Mouse (Mus musculus): ENCODE measurements around the gene Zfp512. TPM values are rescaled to one million over a fixed set of nuclear protein-coding genes. Genes with fewer than 3 reads are reported as not detected.

Zfp512 gene
- 14.6 TPM for polyA plus RNA-seq (2014; fragmentation: Illumina TruSeq; extraction: RNeasy Lipid Tissue Mini Kit (QIAGEN cat#74804); ENCODE audit: low read depth, low replicate concordance)

DNA sequence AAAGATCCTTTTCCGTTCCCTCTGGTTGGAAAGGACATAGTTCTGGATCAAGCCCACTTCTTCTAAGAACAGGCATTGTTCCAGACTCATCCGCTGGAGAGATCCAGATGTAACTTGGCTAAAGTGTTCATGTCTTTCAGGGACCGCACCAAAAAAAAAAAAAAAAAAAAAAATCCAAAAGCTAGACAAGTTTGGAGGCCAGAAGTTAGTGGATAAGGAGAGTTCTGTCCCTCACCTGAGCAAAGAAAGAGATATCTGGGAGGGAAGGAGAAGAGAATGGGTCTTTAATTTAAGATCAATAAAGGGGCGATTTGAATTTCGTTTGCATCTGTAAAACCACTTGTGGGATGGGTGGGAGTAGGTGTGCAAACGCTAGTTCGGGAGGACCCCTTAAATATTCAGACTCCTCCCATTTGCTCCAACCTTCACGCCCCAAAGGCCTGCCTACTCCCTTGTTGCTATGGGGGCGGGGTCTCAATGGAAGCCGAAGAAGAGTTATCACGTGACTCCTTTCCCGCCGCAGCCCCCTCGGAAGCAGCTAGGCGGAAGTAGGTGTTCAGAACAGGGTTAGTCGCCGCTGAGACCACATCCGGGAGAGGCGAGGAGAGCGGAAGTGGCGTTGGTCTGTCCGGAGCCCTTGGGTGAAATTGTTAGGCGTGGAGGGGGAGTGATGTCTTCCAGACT, at the start of gene Zfp512:
Gene Zfp512 (plus strand): TSS at position 554 of the 684 bp plus-strand sequence.

DNA sequence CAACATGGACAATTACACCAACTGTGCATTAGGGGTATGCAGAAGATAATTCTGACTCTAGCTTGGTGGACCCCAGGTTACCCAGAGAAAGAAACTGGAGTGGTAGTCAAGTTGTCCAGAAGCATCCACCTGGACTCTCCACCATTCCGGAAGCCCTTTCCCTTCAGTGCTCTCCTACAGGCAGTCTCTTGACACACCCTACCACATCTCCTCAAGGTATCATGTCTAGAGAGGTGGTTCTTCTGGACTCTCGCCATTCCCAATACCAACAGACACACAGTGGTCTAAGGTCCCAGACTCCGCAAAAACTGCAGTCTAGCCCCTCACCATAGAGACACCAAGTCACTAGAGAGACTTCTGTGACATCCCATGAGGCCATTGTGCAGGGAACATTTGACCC, 33.2 kb downstream of the Zfp512 start, which contains the start of gene 4930548H24Rik:
Gene 4930548H24Rik (plus strand): TSS at position 301 of the 400 bp plus-strand sequence.

DNA sequence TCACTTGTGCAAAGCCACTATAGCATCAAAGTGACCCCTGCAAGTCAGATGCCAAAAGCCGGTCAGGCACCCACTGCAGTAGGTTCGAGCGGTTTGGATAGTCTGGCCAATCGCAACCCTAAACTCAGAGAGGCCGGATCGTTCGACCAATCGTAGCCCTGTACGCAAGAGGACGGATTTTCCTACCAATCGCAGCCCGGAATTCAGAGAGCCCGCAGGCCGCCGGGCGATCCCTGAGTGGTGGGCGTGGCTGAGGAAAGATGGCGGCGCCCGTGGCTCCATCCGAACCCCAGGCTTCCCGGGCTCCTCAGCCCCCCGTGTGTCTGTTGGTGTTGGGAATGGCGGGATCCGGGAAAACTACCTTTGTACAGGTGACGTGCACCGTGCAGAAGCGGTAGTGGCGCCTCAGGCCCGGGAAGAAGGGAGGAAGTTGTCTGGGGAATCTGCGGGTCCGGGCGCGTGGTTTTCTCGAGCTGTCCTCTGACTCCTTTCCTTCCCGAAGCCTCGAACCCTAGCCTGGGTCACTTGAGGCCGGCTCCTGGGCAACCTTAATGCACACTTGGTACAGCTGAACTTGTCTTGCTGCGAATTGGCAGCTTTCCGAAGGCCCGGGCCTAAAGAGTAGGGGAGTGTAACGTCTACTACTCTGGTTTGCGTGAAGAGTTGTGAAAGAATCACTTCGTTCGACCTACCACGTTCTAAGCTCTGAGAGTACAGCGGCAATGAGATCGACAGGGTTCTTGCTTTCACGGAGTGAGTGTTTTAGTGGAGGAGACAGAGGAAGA, 42.5 kb downstream of the Zfp512 start, which contains the start of gene Gpn1:
Gene Gpn1 (plus strand): TSS at position 229 of the 785 bp plus-strand sequence.

DNA sequence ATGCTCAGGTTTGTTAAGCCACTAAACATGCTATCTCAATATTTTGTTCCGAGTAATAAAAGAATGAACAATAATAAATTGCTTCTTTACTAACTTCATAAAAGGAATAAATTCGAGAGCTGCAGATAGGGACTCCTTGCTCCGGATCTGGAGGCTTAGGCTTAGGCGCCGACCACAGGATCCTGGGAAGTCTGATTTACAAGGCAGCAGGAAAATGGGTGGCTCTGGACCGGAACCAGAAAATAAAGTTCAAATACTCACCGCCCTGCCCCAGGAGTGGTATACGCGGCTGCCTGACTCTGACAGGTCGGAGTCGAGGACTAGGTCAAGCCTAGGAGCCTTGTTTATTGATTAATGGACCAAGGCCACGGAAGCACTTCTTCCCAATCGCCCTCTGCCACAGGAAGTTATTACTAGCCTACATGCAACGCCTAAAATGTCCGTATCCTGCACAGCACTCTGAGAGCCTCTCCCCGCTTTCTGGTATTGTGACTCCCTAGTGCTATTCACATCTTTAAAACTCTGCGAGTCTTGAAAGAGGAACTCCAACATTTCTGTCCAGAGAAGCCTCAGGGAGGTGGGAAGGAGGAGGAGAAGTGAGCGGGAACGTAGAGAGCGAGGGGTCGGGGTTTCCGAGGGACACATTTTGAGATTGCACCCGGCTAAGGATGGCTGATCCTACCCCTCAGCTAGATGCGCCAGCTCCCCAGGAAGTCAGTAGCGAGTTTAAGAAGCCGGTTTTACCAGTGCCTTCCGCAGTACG, 74.3 kb downstream of the Zfp512 start, which contains the start of gene Slc4a1ap:
Gene Slc4a1ap (plus strand): TSS at position 642 of the 763 bp plus-strand sequence.

DNA sequence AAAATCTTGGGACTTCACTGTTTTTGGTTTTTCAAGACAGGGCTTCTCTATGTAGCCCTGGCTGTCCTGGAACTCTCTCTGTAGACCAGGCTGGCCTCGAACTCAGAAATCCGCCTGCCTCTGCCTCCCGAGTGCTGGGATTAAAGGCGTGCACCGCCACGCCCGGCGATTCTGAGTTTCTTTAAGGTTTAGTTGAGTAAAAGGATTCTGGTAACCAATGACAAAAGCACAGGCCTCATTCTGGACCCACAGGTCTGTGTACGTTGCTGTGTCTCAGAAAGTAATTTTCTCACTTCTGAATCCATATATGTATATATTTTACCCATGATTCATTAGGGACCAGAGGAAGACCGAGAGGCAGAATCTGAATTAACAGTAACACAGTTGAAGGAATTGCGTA, 75.5 kb downstream of the Zfp512 start, which contains the start of gene Supt7l:
Gene Supt7l (minus strand): TSS at position 101 of the 400 bp plus-strand sequence.

Other genes starting within 250 kb of the Zfp512 start
- gene Ppm1g, start 231.7 kb upstream of the Zfp512 start, polyA plus RNA-seq (2014; fragmentation: Illumina TruSeq; extraction: RNeasy Lipid Tissue Mini Kit (QIAGEN cat#74804); ENCODE audit: low read depth, low replicate concordance) = 206 TPM
- gene Nrbp1, start 211.6 kb upstream of the Zfp512 start, polyA plus RNA-seq (2014; fragmentation: Illumina TruSeq; extraction: RNeasy Lipid Tissue Mini Kit (QIAGEN cat#74804); ENCODE audit: low read depth, low replicate concordance) = 56.3 TPM
- gene Gm9970, start 211.2 kb upstream of the Zfp512 start, polyA plus RNA-seq (2014; fragmentation: Illumina TruSeq; extraction: RNeasy Lipid Tissue Mini Kit (QIAGEN cat#74804); ENCODE audit: low read depth, low replicate concordance) = not detected
- 0.73 TPM for gene Krtcap3, start 200.7 kb upstream of the Zfp512 start, polyA plus RNA-seq (2014; fragmentation: Illumina TruSeq; extraction: RNeasy Lipid Tissue Mini Kit (QIAGEN cat#74804); ENCODE audit: low read depth, low replicate concordance)
- gene Ift172, start 161.3 kb upstream of the Zfp512 start, polyA plus RNA-seq (2014; fragmentation: Illumina TruSeq; extraction: RNeasy Lipid Tissue Mini Kit (QIAGEN cat#74804); ENCODE audit: low read depth, low replicate concordance) = 165 TPM
- 1.2 TPM for gene Fndc4, start 156.4 kb upstream of the Zfp512 start, polyA plus RNA-seq (2014; fragmentation: Illumina TruSeq; extraction: RNeasy Lipid Tissue Mini Kit (QIAGEN cat#74804); ENCODE audit: low read depth, low replicate concordance)
- 0.48 TPM for gene Gckr, start 155.0 kb upstream of the Zfp512 start, polyA plus RNA-seq (2014; fragmentation: Illumina TruSeq; extraction: RNeasy Lipid Tissue Mini Kit (QIAGEN cat#74804); ENCODE audit: low read depth, low replicate concordance)
- gene 4930548H24Rik, start 33.3 kb downstream of the Zfp512 start, polyA plus RNA-seq (2014; fragmentation: Illumina TruSeq; extraction: RNeasy Lipid Tissue Mini Kit (QIAGEN cat#74804); ENCODE audit: low read depth, low replicate concordance) = 17.4 TPM
- gene Gpn1, start 42.3 kb downstream of the Zfp512 start, polyA plus RNA-seq (2014; fragmentation: Illumina TruSeq; extraction: RNeasy Lipid Tissue Mini Kit (QIAGEN cat#74804); ENCODE audit: low read depth, low replicate concordance) = 21.5 TPM
- 56.1 TPM for gene Slc4a1ap, start 74.6 kb downstream of the Zfp512 start, polyA plus RNA-seq (2014; fragmentation: Illumina TruSeq; extraction: RNeasy Lipid Tissue Mini Kit (QIAGEN cat#74804); ENCODE audit: low read depth, low replicate concordance)
- 6.7 TPM for gene Supt7l, start 75.4 kb downstream of the Zfp512 start, polyA plus RNA-seq (2014; fragmentation: Illumina TruSeq; extraction: RNeasy Lipid Tissue Mini Kit (QIAGEN cat#74804); ENCODE audit: low read depth, low replicate concordance)
- gene Mrpl33, start 144.5 kb downstream of the Zfp512 start, polyA plus RNA-seq (2014; fragmentation: Illumina TruSeq; extraction: RNeasy Lipid Tissue Mini Kit (QIAGEN cat#74804); ENCODE audit: low read depth, low replicate concordance) = 53.8 TPM
- 13.9 TPM for gene Rbks, start 245.2 kb downstream of the Zfp512 start, polyA plus RNA-seq (2014; fragmentation: Illumina TruSeq; extraction: RNeasy Lipid Tissue Mini Kit (QIAGEN cat#74804); ENCODE audit: low read depth, low replicate concordance)
- 53.3 TPM for gene Babam2, start 245.3 kb downstream of the Zfp512 start, polyA plus RNA-seq (2014; fragmentation: Illumina TruSeq; extraction: RNeasy Lipid Tissue Mini Kit (QIAGEN cat#74804); ENCODE audit: low read depth, low replicate concordance)